Mouse (Mus musculus) limb, embryonic 14.5 days (tissue): ENCODE results near the gene Ccdc194. TPM values are rescaled to one million over a fixed set of nuclear protein-coding genes. Genes with fewer than 3 reads are reported as not detected.

Source experiments
- ATAC-seq: fragments of 200-750 bp; cut with Nextera tagmentation; 2 replicates; pipeline ENCODE4 v1.8.0; 2017; ENCODE audit warnings: low read depth, moderate number of reproducible peaks, moderate TSS enrichment; ENCODE audit not compliant: low FRiP score
- DNase-seq: peaks from one replicate; pipeline ENCODE4 v3.0.0-alpha.2; 2015; ENCODE audit warnings: low spot score
- H3K27ac ChIP-seq: fragments of 300-500 bp; sonication (generic); replicated peaks from 2 replicates; pipeline ENCODE4 v1.5.1; 2014; ENCODE audit warnings: low read depth, mild to moderate bottlenecking, low read length, moderate library complexity, mixed read lengths
- H3K27me3 ChIP-seq: fragments of 300-500 bp; sonication (generic); 2 replicates; pipeline ENCODE4 v1.6.1; 2014; ENCODE audit warnings: low read length, mixed read lengths; ENCODE audit not compliant: control insufficient read depth, insufficient read depth
- H3K36me3 ChIP-seq: fragments of 300-500 bp; sonication (generic); 2 replicates; pipeline ENCODE4 v1.6.1; 2014; ENCODE audit warnings: mild to moderate bottlenecking, low read length, moderate library complexity, mixed read lengths; ENCODE audit not compliant: control insufficient read depth, insufficient read depth
- H3K4me1 ChIP-seq: fragments of 300-500 bp; sonication (generic); 2 replicates; pipeline ENCODE4 v1.6.1; 2014; ENCODE audit warnings: antibody characterized with exemption, low read length, mixed read lengths; ENCODE audit not compliant: control insufficient read depth, insufficient read depth
- H3K4me2 ChIP-seq: fragments of 300-500 bp; sonication (generic); replicated peaks from 2 replicates; pipeline ENCODE4 v1.6.1; 2014; ENCODE audit warnings: low read depth, mild to moderate bottlenecking, low read length, moderate library complexity; ENCODE audit not compliant: severe bottlenecking
- H3K4me3 ChIP-seq: fragments of 300-500 bp; sonication (generic); replicated peaks from 2 replicates; pipeline ENCODE4 v1.5.1; 2014; ENCODE audit warnings: low read length
- H3K9ac ChIP-seq: fragments of 300-500 bp; sonication (generic); 2 replicates; pipeline ENCODE4 v1.6.1; 2014; ENCODE audit warnings: mild to moderate bottlenecking, low read depth, low read length, moderate library complexity; ENCODE audit not compliant: severe bottlenecking
- H3K9me3 ChIP-seq: fragments of 300-500 bp; sonication (generic); 2 replicates; pipeline ENCODE4 v1.6.1; 2016; ENCODE audit warnings: low read length; ENCODE audit not compliant: control insufficient read depth
- POLR2A ChIP-seq: fragments of 200-500 bp; IDR thresholded peaks from 2 replicates; pipeline ENCODE4 v1.8.0; 2012; ENCODE audit warnings: inconsistent platforms, mild to moderate bottlenecking, moderate library complexity, borderline replicate concordance; ENCODE audit not compliant: insufficient read depth, insufficient read length; ENCODE audit errors: extremely low read depth
- WGBS: fragments of 180-500 bp; shearing (Covaris S2); extraction: QIAGEN DNeasy Blood & Tissue Kit; methylation state at CpG from one replicate; pipeline ENCODE4 v1.1.7; 2014; 5-methylcytosine and 5-hydroxymethylcytosine counted together
- polyA plus RNA-seq, 2 experiments: library from polyadenylated mRNA; depleted of rRNA in 1 of 2; stranded (reverse) in 1 of 2; unstranded in 1 of 2; fragments of >200 nt; fragmentation: Nextera tagmentation in 1 of 2; extraction: Ambion mirVana in 1 of 2; gene quantifications; 2 replicates each; pipeline versions ENCODE4 v1.2.1 to v1.2.3; 2012 to 2014

Ccdc194 gene
- polyA plus RNA-seq, 2 experiments = 1.2 to 1.6 TPM

DNA sequence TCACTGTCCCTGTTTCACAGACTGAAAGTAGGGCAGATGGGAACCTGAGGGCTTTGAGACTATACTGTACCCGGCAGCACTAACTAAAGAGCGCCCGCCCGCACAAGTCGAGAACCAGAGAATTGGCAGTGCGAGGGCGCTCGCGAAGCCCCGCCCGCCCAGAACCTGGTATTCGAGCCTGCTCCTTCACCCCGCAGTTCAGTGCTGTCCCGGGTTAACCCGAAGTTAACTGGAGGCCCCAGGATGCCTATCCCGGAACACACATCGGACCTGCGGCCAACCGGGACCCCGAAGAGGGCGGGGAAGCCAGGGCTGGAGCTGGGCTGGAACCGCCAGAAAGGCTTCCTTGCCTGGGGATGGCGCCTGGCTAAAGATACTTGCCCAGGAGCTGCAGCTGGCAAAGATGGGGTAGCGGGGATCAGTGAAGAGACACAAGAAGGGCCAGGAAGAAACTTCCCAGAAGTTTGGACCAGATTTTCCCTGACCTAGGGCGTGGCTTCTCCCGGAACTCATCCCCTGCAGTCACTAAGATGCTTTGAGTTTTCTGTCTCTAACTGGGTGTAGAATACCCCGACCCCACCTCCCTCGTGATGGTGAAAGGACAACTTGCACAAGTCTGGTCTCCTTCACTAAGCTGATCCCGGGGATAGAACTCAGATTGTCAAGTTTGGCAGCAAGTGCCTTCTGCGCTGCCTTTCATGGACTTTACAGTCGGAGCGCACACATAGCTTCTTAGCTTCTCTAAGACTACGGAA lies 37.6 kb downstream of the Ccdc194 start, which contains the start of gene Gtpbp3:
TSS of gene Gtpbp3 (plus strand) at position 413 of the 755 bp plus-strand sequence.
- peak within 1 kb of the TSS; percentile 98 for H3K4me2 ChIP-seq
- TF ChIP-seq POLR2A = 0 out of 2 replicates have a peak, but pooled peaks have one; percentile 29
- 1% methylated on average over 33 of the region's 33 CpGs for WGBS
- peaks cover 30% of the 10 kb centered on the region for H3K36me3 ChIP-seq
- H3K4me3 ChIP-seq = peak within 1 kb of the TSS; percentile 60
- H3K4me1 ChIP-seq = peaks cover 12% of the 10 kb centered on the region
- H3K9me3 ChIP-seq = no peaks in the 10 kb centered on the region
- peak within 1 kb of the TSS; percentile 72 for H3K9ac ChIP-seq
- ATAC-seq (peak; percentile 48), DNase-seq (peak; percentile 82)
- peak within 1 kb of the TSS; percentile 48 for H3K27ac ChIP-seq
- H3K27me3 ChIP-seq = no peaks in the 10 kb centered on the region

DNA sequence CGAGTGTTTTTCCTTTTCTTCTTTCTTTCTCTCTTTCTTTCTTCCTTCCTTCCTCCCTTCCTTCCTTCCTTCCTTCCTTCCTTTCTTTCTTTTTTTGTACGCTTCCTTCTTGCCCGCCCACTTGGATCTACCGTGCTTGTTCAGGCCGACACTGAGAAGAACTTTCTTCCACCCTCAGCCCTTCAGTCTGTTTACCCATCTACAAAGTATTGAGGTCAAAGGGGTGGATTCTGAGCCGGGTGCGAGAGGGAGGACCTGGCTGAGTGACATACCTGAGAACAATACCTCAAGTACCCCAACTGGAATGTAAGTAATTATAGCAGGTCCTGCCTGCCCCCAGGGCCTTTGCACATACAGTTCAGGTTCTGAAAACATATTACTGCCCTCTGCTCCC lies 39.4 kb downstream of the Ccdc194 start:
- Histone ChIP-seq H3K4me2 (peak overlapping the region; percentile 84), H3K4me1 (peaks cover 12% of the 10 kb centered on the region), H3K27me3 (no peaks in the 10 kb centered on the region), H3K9ac (no peak overlapping the region), H3K9me3 (no peaks in the 10 kb centered on the region), H3K36me3 (peaks cover 21% of the 10 kb centered on the region), H3K27ac (no peak overlapping the region), H3K4me3 (peak overlapping the region; percentile 77)
- ATAC-seq = no peak
- 23% methylated on average over 7 of the region's 7 CpGs for WGBS
- no peak for TF ChIP-seq POLR2A
- no peak for DNase-seq

DNA sequence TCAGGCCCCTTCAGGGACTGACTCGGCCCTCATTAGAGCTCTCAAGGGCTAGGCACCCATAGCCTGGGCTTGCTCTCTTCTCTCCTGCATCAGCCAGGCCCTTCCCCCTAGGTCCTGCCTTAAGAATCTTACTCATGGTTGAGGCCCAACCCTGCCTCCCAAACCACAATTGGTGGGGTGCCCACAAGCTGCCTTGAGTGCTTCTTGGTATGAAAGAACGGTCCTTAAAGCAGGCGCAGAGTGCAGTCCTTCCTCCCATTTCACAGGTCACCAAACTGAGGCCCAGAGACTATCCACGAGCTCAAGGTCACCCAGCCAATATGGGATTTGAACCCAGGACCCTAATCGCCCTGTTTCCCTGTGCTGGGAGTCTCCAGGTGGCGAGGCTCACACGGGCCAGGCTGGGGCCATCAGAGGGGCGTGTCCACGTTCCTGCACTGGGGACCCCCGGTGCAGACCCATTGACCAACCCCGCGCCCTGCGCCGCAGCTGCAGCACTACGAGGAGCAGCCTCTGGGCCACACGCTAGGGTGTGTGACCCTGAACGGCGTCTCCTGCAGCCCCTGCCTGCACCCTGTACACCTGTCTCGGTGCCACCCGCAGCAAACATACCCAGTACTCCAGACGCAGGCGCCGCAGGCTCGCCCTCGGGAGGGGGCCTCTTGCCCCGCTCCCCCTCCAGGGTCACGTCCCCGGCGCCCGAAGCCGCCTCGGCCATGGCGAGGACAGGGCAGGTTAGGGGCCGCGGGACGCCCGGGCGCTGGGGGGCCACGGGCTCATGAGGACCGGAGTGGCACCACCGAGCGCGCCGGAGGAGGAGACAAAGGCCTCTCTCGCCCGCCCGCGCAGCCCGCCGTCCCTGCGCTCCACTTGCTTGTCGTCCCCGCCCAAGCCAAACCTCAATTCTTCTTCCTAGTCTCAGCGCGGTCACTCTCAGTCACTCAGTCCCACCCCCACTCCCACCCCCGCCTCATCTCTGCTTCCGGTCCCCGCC lies 40.1 kb downstream of the Ccdc194 start, which contains the start of gene Ano8:
TSS of gene Ano8 (minus strand) at position 822 of the 994 bp plus-strand sequence.
- H3K27ac ChIP-seq = peak within 1 kb of the TSS; percentile 61; the same call in 1 of the 2 replicates
- H3K4me1 ChIP-seq = peaks cover 12% of the 10 kb centered on the region
- WGBS = 11% methylated on average over 39 of the region's 58 CpGs
- peak within 1 kb of the TSS; percentile 77 for H3K4me3 ChIP-seq
- TF ChIP-seq POLR2A = no peak
- peak within 1 kb of the TSS; percentile 78 for H3K9ac ChIP-seq
- no peaks in the 10 kb centered on the region for H3K9me3 ChIP-seq
- DNase-seq = peak; percentile 92
- H3K4me2 ChIP-seq = peak within 1 kb of the TSS; percentile 84
- ATAC-seq = peak; percentile 64
- no peaks in the 10 kb centered on the region for H3K27me3 ChIP-seq
- peaks cover 21% of the 10 kb centered on the region for H3K36me3 ChIP-seq

DNA sequence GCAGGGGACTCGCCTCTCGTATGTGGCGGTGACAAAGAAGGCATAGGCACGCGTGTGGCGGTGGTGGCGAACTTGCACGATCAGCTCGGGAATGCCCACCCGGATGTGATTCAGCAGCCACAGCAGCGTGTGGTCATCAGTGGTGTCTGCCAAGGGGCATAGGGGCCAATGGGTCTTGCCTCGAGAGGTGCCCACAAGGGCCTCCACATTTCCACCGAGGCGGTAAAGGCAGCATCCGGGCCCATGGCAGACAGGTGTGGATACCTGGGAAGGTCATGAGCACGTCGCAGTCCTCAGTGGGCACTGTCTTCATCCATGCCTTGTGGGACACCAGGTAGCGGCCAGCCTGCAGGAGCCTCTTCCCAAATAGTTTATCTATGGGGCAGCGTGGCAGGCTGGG lies 40.8 kb downstream of the Ccdc194 start:
- WGBS = 94% methylated on average over 19 of the region's 19 CpGs
- Histone ChIP-seq H3K27me3 (no peaks in the 10 kb centered on the region), H3K36me3 (peaks cover 21% of the 10 kb centered on the region), H3K27ac (no peak overlapping the region), H3K9ac (no peak overlapping the region), H3K4me1 (peaks cover 12% of the 10 kb centered on the region), H3K4me3 (peak overlapping the region; percentile 77), H3K4me2 (peak overlapping the region; percentile 84; the same call in 1 of the 2 replicates), H3K9me3 (no peaks in the 10 kb centered on the region)
- TF ChIP-seq POLR2A = no peak
- no peak for DNase-seq
- no peak for ATAC-seq

DNA sequence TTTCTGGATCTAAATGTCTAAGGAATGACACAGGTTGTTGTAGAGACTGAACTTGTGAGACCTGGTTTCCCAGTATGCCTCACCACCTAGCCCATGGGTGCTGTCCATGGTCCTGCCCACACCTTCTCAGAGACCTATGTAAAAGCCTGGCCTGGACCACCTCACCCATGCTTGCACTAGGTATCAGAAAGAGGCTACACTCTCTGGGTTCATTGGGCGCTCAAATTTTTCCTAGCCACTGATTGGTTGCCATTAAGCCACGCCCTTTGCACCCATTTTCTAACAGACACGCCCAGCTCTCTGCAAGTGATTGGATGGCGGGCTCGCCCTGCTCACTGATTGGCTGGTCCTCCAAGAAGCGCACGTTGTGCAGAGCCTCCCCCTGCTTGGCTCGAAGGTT lies 41.6 kb downstream of the Ccdc194 start:
- Histone ChIP-seq H3K4me3 (no peak overlapping the region), H3K36me3 (peaks cover 28% of the 10 kb centered on the region), H3K4me1 (peaks cover 8% of the 10 kb centered on the region; the same call in 1 of the 2 replicates), H3K4me2 (no peak overlapping the region), H3K27me3 (no peaks in the 10 kb centered on the region), H3K9me3 (no peaks in the 10 kb centered on the region), H3K27ac (no peak overlapping the region), H3K9ac (no peak overlapping the region)
- no peak for TF ChIP-seq POLR2A
- DNase-seq (peak; percentile 58), ATAC-seq (no peak)
- 47% methylated on average over 8 of the region's 8 CpGs for WGBS
